Comparison of ENCODE assay signal across 16 mouse cellular contexts in the genomic region with DNA sequence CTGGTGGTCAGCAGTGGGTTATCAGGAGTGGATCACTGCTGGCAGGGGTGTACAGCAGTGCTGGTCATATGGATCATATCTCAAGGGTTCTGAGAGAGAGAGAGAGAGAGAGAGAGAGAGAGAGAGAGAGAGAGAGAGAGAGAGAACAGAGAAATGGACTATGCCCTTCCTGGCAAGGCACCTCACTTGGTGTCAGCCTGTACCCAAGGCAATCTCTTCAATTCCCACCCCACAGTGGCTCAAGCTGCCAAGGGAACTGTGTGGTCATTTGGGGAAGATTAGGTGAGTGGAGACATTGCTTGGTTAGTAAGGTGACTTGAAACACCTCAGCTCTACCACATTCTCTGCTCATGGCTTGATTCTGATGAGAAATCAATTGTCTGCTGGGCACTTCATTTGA.
"Had no signal": no experiment of that assay in that cellular context is flagged by ENCODE, and none has a peak within 500 bp of the region (broad histone marks: within the 10 kb centered on the region; RNA-seq: fewer than 3 reads in every experiment).

No protein-coding gene starts in this region.

- H3K9me3 ChIP-seq: lung, embryonic 15.5 days; megakaryocyte, embryonic 14.5 days; midbrain, embryonic 13.5 days; midbrain, embryonic 15.5 days; neural tube, embryonic 12.5 days; stomach, embryonic 15.5 days had no signal

- H3K4me1 ChIP-seq: lung, embryonic 15.5 days; megakaryocyte, embryonic 14.5 days; midbrain, embryonic 13.5 days; midbrain, embryonic 15.5 days; neural tube, embryonic 12.5 days; stomach, embryonic 15.5 days had no signal

- H3K27me3 ChIP-seq: lung, embryonic 15.5 days; megakaryocyte, embryonic 14.5 days; midbrain, embryonic 13.5 days; midbrain, embryonic 15.5 days; neural tube, embryonic 12.5 days; stomach, embryonic 15.5 days had no signal

- H3K27ac ChIP-seq: lung, embryonic 15.5 days; macrophage; midbrain, embryonic 13.5 days; midbrain, embryonic 15.5 days; neural tube, embryonic 12.5 days; stomach, embryonic 15.5 days; stomach, postnatal 0 days had no signal

- DNase-seq: lung, postnatal 14 days; lung, postnatal 36 days; right cerebral cortex, postnatal 14 days; thymus, adult 2 months; thymus, postnatal 25 days; thymus, postnatal 4 days had no signal

- H3K4me3 ChIP-seq: lung, embryonic 15.5 days; megakaryocyte, embryonic 14.5 days; midbrain, embryonic 13.5 days; midbrain, embryonic 15.5 days; neural tube, embryonic 12.5 days; stomach, embryonic 15.5 days had no signal

- H3K9ac ChIP-seq: lung, embryonic 15.5 days; midbrain, embryonic 13.5 days; midbrain, embryonic 15.5 days; neural tube, embryonic 12.5 days; stomach, embryonic 15.5 days had no signal

- H3K36me3 ChIP-seq: lung, embryonic 15.5 days; midbrain, embryonic 13.5 days; midbrain, embryonic 15.5 days; neural tube, embryonic 12.5 days; stomach, embryonic 15.5 days had no signal

- H3K4me2 ChIP-seq: lung, embryonic 15.5 days; midbrain, embryonic 11.5 days; midbrain, embryonic 13.5 days; midbrain, embryonic 15.5 days; neural tube, embryonic 12.5 days; stomach, embryonic 15.5 days had no signal

- ATAC-seq: lung, postnatal 0 days; midbrain, embryonic 13.5 days; midbrain, embryonic 15.5 days had no signal
